Mouse (Mus musculus) cortical plate, adult 2 months (tissue): Measurements from ENCODE around the gene Strip1. TPM values are rescaled to one million over a fixed set of nuclear protein-coding genes. Genes with fewer than 3 reads are reported as not detected.

Experiments used
- H3K27ac ChIP-seq: fragments of 200-500 bp; 2 replicates; pipeline ENCODE4 v1.5.1; 2012; ENCODE audit warnings: low read length, control low read depth, inconsistent platforms; ENCODE audit not compliant: insufficient read depth
- H3K4me1 ChIP-seq: fragments of 200-500 bp; 2 replicates; pipeline ENCODE4 v1.6.1; 2011; ENCODE audit warnings: low read length; ENCODE audit not compliant: control insufficient read depth, insufficient read depth
- H3K4me3 ChIP-seq: fragments of 200-500 bp; 2 replicates; pipeline ENCODE4 v1.5.1; 2011; ENCODE audit warnings: mild to moderate bottlenecking, low read length, control low read depth; ENCODE audit not compliant: insufficient read depth
- CTCF ChIP-seq: fragments of 200-500 bp; IDR thresholded peaks from 2 replicates; pipeline ENCODE4 v1.5.1; 2011; ENCODE audit warnings: mild to moderate bottlenecking, control low read depth, low read length; ENCODE audit not compliant: insufficient read depth; ENCODE audit errors: extremely low read depth
- POLR2A ChIP-seq: fragments of 200-500 bp; IDR thresholded peaks from 2 replicates; pipeline ENCODE4 v1.6.1; 2011; ENCODE audit warnings: mild to moderate bottlenecking, low read length, control low read depth; ENCODE audit not compliant: insufficient read depth; ENCODE audit errors: extremely low read depth
- polyA plus RNA-seq: library from polyadenylated mRNA; depleted of rRNA; stranded (reverse); fragments of >200 nt; gene quantifications from 2 replicates; pipeline ENCODE4 v1.2.3, GENCODE M21; 2012; rRNA removed

The Strip1 gene
- polyA plus RNA-seq, 1 experiment, result 73.7 TPM

GRCm38 (mm10) chr3:107563880-107564279 is 67.6 kb downstream of the Strip1 start:
- no peak overlapping the region for H3K27ac ChIP-seq
- no peak for TF ChIP-seq CTCF
- no peak for TF ChIP-seq POLR2A
- H3K4me1 ChIP-seq, result no peaks in the 10 kb centered on the region
- no peak overlapping the region for H3K4me3 ChIP-seq

- Histone ChIP-seq H3K4me3 (no peak overlapping the region), H3K4me1 (no peaks in the 10 kb centered on the region), H3K27ac (no peak overlapping the region)
- TF ChIP-seq POLR2A, result no peak
- no peak for TF ChIP-seq CTCF
These were observed 68.9 kb downstream of the Strip1 start for GRCm38 (mm10) chr3:107562591-107562990.

Other genes with a start within 250 kb of the Strip1 start
- gene Kcnc4, start 172.1 kb downstream of the Strip1 start, polyA plus RNA-seq, result 72.7 and 76.2 TPM in 2 replicates
- 238 and 251 TPM in 2 replicates for gene Slc6a17, start 113.7 kb downstream of the Strip1 start, polyA plus RNA-seq
- 0.08 TPM in 1 of 2 replicates, not detected in the other for gene Ubl4b, start 76.6 kb downstream of the Strip1 start, polyA plus RNA-seq
- 0.89 and 1.4 TPM in 2 replicates for gene Alx3, start 36.7 kb downstream of the Strip1 start, polyA plus RNA-seq
- not detected in 2 replicates for gene Gm10961, start 372 bp downstream of the Strip1 start, polyA plus RNA-seq
- 344 and 347 TPM in 2 replicates for gene Ahcyl1, start 64.9 kb upstream of the Strip1 start, polyA plus RNA-seq
- gene Csf1, start 128.8 kb upstream of the Strip1 start, polyA plus RNA-seq, result 15.4 and 16.7 TPM in 2 replicates
- gene Eps8l3, start 245.5 kb upstream of the Strip1 start, polyA plus RNA-seq, result not detected in 2 replicates